Mouse (Mus musculus) gastrocnemius, postnatal 14 days (tissue): ENCODE results near the gene 1700029I15Rik. TPM values are rescaled to one million over a fixed set of nuclear protein-coding genes. Genes with fewer than 3 reads are reported as not detected.

Experiments
- DNase-seq: peaks from one replicate; pipeline ENCODE4 v3.0.0; 2021; ENCODE audit warnings: mixed read lengths
- intact Hi-C: fragments of 180-260 bp; cut with DNase I; formaldehyde crosslinking; loops from one replicate; pipeline ENCODE4 v1.15.1; 2025; ENCODE audit warnings: low total_unique reads
- long read RNA-seq, 2 experiments: library from polyadenylated mRNA; stranded (forward); transcript quantifications; one replicate each; pipeline ENCODE4 v2.0.0; 2021
- total RNA-seq, 2 experiments: library from RNA; stranded (reverse); gene quantifications; 2 replicates each; pipeline ENCODE4 v1.2.3; 2021

1700029I15Rik gene
- under 1 TPM; 0.66 to 0.86 TPM for total RNA-seq
- long read RNA-seq, experiment 1, partial matches to known transcripts = 0 of 1 reads
- long read RNA-seq, experiment 1, other reads (novel, unspliced or antisense) = 0 of 1 reads
- long read RNA-seq, experiment 2 = 0 reads

DNA sequence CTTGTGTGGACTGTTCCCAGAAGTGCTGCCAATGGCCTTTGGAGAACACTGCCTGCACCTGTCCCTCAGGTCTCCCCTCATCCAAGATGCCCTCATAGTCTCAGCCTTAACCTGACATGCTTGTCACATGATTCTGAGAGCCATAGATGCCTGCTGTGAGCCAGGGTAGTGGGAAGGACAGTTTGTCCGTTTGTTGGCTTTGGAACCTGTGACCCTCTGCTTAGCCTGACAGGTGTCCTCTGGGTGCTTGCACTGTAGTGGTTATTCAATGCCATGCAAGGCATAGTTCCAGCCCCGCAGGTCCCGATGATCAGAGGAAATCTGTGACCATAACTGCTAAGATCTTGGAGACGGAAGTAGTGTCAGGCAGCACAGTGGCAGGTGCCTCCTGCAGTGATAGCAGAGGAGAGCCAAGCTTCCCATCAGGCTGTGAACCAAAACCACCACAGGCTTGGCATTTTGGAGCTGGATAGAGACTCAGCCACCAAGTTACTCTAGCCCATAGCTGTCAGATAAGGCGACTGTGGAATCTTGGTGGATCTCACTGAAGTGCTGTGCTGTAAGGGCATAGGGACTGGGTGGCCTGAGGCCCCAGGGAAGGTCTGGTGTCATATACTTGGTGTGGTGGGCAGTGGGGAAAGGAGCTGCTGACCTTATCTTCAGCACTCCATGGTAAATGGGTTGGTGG, at the start of gene 1700029I15Rik:
Gene 1700029I15Rik (plus strand): TSS at position 638 of the 688 bp plus-strand sequence.
- intact Hi-C loops = no loop called here
- no peak for DNase-seq

DNA sequence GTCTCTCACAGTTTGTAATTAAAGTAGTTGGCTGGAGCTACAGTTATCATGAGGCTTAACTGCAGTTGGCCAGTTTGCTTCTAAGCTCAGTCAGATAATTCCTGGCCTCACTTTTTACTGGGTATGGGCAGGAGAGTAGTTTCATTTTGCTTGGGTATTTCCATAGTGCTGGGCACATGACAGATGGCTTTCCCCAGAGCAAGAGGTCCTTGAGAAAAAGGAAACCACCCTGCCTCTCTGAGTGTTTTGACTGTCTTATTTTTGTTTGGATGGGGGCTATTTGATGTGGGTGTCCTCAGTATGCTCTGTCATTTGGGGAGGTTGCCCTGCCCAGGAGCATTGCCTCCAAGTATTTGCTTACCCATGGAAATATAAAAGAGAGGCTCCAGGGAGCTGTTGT, 39.9 kb upstream of the 1700029I15Rik start:
- no peak for DNase-seq
- intact Hi-C loops = no loop called here

DNA sequence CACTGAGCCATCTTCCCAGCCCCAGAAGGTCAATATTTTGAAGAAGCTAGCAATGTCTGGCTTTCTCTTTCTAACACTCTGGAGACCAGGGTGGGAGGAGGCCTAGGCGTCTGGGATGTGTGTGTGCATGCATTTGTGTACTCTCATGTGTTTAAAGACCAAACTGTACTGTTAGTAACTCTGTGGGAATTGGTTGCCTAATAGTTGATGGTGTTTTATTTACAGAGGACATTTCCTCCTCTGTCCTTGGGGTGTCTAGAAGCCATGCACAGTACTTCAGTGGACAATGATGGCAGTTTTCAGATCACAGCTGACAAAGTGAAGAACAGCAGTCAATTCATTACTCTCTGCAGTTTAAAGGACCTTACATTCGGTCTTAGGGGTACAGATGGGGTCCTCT, 35.1 kb upstream of the 1700029I15Rik start:
- no peak for DNase-seq
- intact Hi-C loops = no loop called here

DNA sequence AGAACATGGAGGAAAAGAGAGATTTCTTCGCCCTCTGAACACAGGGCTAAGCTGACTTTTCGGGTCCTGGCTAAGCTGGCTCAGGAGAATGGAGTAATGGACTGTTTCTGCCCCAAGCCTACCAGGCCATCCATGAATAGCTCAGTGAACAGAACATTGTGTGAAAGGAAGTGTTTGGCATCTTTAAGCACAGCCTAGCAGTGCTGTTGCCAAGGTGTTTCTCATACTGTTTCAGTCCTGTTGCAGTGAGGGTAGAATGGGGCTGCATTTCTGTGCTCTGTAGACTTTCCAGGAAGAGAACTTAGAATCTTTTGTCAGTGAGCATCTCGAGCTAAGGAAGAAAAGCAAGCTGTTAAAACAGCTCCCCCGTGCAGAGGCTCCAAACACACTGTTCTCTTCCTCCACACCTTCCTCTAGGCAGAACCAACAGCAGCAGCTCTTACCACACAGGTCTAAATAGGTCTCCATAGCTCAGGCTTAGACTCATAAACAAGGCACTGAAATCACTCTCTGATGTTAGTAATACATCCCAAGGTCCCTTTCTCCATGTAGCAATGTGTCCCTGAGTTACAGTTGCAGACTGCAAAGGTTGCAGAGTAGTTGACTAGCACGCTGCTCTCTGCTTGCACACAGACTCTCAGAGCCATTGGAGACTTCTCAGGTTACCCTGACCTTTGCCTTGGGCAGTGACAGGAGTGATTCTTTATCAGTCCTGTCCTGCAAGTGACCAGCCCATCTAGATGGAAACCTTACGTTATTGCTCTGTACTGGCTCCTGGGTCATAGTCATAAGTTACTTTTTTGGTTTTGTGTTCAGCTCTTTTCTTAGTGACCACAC, 32.5 kb upstream of the 1700029I15Rik start:
- no peak for DNase-seq
- intact Hi-C loops = no loop called here

DNA sequence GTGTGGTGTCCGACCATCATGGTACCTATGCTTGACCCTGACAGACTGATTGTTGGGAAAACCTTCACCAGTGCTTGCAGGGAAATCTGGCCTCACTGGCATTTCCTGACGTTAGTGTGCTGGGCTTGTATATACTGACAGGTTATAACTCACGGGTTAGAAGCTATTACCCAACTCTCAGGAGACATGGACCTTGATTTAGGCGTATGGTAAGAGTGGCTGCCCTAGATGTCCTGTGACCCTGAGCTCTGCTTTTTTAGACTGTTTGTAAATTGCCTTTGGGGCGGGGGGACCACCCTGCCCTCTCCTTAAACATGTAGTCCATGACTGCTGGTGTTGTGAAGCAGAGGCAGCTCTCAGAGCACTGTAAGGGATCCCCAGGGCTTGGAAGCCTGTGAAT, 31.7 kb upstream of the 1700029I15Rik start:
- intact Hi-C loops = no loop called here
- DNase-seq = no peak

DNA sequence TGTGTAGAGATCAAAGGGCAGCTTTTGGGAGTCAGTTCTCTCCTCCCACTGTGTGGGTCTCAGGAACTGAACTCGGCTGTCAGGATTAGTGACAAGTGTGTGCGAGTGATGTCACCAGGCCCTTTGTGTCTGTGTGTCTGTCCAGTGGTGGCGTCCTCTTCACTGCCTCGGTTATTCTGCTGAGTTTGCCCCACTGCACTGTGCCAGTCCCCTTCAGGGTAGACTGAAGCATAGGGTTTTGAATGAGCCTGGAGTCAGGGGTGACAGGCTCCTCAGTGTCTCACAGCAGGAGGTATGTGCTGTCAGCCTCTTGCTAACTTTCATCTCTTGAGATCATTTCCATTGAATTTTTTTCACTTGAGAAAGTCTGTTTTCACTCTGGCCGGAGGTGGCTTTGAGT, 28.9 kb upstream of the 1700029I15Rik start:
- intact Hi-C loops = no loop called here
- DNase-seq = no peak

DNA sequence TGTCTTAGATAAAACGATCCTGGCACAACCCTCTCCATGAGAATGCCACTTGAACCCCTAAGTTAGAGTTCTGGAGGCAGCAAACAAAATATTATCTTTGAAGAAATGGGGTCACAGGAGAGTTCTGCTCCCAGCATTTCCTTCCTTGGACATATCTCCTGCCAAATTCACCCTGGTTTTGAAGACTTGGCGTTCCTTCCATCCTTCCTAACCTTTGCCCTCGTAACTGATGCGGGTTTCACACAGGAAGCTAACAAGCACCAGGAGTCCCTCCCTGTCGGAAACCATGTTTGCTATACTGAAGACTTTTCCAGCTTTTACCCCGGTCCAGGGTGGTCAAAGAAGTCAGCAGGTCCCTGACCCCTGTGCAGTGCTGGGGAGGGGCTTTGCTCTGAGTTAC, 28.1 kb upstream of the 1700029I15Rik start:
- no peak for DNase-seq
- intact Hi-C loops = no loop called here

DNA sequence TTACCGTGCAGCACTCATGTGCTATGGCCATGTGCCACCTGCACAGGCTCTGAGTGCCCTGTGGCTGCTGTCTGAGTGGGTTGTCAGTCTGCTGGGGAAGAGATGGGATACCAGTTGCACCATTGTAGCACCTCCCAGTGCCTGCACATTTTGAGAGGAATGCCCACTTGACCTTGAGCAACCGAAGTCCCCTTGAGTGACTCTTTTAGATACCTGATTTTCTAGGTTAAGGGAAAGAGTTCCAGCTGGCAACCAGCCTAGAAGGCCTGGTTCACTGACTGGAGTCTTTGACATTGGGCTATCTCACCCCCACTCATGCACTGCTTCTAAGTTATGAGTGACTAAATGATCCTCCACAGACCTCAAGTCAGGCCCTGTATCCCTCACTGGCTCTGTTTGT, 23.0 kb upstream of the 1700029I15Rik start:
- DNase-seq = no peak
- intact Hi-C loops = no loop called here

DNA sequence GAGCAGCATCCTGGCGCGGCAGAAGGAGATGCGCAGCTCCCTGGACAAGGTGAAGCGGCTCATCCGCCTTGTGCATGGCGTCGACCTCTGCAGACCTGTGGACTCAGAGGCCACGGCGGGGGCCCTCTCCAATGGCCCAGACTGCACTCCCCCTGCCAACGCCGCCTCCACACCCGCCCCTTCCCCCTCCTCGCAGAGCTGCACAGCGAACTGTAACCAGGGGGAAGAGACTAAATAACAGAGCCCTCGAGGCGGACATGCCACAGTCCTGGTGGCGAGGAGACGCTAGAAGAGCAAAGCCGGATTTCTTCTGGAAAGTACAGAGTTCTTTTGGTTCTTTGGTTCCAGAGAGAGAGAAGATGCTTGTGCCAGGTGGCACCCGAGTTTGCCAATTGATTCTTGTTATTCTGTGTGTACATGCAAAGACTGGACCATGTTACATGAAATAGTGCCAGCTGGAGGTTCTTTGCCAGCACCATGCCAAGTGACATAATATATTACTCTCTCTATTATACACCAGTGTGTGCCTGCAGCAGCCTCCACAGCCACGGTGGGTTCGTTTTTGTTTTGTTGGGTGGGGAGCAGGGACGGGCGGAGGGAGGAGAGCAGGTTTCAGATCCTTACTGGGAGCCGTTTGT, 22.0 kb upstream of the 1700029I15Rik start:
- no peak for DNase-seq
- intact Hi-C loops = no loop called here

DNA sequence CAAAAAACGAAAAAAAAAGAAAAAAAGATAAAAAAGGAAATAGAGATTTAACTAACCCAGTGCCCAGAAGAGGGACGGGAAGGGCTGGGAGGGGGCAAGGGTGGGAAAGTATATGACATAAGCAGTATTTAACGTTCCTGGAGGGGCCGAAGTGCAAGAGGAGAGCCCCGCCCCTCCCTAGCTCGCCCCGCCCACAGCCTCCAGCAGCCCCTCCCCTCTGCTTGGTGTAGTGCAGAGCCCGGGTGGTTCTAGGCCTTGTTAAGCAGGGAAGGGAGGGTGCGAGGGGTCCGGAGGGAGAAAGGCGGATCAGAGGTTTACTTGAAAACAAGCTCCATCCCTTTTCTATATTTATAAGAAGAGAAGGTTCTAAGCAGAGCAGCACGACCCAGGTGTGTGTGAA, 21.4 kb upstream of the 1700029I15Rik start:
- intact Hi-C loops = no loop called here

DNA sequence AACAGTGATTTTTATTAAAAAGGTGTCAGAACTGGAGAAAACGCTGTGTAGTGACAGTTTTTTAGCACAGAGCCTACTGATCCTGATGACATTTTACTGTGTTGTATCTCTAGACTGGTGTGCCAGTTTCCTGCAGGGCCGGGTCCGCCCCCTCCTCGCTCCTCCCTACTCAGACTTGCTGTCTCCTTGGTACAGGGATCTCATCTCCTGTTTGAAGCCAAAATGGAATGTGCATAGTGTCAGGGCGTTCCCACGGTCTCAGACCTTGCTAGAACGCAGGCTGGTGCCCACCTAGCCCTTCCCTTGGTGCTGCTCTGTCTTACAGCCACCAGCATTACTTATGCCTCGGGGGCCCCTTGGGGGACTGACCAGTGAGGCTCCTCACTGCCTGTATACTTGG, 20.5 kb upstream of the 1700029I15Rik start:
- intact Hi-C loops = no loop called here
- DNase-seq = no peak

More for the DNA sequence above, 21.4 kb upstream of the 1700029I15Rik start:
- DNase-seq = no peak

DNA sequence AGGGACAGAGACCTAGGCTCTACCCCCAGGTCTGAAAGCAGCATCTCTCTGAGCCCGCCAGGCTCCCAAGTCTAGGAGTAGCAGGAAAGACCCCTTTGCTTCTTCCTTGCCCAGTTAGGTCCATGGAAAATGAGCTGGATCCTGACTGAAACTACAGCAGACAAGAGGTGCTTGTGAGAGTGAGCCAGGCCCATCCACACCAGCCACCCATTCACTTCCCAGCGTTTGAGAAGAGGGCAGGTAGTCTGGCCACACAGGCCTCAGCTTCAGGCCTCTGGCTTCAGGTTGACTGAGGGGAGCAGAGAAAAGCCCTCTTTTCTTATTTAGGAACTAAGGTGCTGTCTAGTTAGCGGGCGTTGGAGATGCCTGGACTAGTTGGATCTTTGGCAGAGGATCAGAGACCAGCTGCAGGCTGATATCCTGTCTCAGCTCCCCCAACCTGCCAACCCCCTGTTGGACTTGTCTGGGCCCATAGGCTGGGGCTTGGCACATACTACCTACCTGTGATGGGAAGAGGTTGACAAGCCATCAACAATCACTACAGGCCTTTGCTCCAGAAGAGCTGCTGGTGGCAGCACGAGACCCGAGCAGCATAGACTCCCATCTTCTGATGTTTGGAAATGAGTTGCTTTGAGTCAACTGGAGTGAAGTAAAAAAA, 19.6 kb upstream of the 1700029I15Rik start:
- DNase-seq = no peak
- intact Hi-C loops = no loop called here

DNA sequence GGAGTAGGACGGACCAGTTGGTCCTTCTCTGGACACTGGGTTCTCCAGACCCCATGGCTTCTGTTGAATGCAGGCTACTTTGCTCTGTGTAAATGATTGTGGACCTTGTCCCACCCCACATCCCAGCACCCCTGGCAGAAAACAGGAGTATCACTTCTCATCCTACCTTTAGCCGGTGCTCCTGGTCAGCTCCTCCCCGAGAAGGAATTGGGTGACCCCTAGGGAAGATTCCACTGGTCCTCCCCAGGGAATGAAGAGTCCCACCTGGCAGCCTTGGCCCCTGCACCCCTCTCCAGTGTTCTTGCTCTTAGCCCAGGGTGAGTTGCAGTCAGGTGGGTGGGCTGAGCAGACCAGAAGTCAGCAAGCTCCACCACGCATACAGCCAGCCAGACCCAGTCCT, 18.3 kb upstream of the 1700029I15Rik start:
- intact Hi-C loops = no loop called here
- peak; percentile 2 for DNase-seq

DNA sequence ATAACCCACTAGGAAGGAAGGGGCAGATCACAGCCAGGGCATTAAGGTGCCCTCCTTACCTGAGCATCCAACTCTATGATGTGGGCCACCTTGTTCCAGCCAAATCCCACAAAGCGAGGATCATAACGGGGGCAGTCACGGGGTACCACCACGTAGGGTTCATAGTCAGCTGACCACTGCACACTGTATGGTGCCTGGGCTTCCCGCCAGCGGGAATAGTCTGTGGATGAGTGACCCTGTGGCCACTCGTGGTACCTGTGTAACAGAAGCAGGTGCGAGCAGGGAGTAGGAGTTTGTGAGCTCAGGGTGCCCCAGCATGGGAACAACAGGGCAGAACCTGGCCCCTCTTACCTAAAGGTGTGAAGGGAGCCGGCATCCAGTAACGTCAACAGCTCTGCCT, 16.8 kb upstream of the 1700029I15Rik start:
- no peak for DNase-seq
- intact Hi-C loops = no loop called here

DNA sequence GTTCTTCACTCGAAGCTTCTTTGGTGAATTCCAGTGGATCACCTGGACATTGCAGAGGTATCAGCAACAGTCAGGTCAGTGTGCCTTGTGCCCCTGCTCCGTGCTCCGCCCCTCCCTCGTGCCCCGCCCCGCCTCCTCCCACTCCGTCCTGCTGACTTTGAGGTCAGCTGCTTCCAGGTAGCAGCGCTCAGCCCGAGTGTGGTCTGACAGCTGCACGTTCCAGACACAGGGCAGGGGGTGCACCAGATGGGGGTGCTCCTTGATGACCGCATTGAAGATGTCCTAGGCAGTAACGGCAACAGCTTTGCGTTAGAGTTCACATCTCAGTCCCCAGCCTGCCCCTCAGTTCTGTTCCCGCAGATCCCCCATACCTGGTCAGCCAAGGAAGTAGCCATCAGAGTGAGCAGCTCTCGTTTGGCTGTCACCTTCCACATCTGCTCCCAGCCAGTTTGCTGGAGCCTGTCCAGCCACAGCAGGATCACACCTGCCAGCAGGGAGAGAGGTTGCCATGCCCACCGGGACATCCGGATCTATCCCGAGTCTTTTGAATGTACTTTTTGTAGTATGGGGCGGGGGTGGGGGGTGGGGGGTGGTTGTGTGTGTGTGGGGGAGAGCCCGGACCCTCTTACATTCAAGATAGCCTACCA, 14.8 kb upstream of the 1700029I15Rik start:
- no peak for DNase-seq
- intact Hi-C loops = no loop called here

DNA sequence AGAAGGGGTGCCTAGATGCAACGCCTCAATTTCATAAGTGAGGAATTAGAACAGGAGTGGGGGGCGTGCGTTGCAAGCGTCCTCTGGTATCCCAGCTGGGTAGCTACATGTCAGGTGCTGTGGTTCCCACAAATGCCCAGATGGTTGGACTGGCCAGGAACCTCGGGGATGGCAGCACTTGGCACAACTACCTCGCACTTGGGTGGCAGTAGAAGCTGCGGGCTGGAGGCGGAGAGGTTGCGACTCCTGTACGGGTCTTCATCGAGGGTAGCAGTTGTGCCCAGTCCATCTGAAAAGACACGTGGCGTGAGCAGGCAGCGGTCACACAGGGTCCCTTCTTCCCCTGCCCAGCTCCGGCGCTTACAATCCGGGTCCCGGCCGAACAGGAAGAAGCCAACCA, 12.0 kb upstream of the 1700029I15Rik start:
- no peak for DNase-seq
- intact Hi-C loops = loop anchor here (5.0 kb wide), 1 partner anchor 67 kb away; no protein-coding TSS in a partner anchor

DNA sequence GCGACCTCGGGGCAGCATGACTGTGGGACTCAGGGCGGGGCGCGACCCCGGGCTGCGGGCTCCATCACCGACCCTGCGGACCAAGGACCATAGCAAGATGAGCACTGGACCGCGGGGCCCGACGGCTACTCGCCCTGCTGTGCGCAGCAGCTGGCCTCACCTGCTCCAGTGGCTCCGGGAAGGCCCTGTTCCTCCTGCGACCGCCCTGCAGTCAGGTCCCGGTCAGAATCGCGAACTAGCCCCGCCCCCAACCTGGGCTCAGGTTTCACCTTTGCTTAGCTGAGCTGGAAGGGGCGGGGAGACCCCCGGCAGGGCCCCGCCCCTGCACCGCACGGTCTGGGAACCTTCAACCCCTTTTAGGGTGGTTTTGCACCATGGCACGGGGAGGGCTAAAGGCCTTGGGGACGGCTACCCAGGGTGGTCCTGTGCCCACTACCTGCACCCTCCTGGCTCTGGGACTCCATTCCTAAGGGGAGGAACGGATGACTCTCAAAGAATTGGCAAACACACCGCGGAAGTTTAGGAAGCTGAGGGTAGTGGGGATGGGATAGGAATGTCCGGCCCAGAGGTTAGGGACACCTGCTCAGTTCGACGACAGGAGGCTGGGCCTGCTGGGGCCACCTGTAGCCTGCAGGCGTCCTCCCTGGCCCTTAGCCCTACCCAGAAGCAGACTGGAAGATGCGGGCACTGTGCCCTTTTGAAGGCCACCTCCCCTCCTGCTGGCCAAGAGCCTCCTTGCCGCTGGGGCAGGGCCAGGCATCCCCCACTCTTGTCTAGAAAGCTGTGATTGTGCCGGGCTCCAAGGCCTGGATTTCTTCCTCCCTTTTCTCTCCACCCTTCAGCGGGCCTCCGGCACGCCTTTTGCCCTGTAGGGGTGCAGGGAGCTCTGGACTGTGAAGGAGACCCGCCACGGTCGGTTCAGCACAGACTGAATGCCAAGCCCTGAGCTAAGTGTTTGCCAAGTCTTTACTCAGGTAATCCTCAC, 11.2 kb upstream of the 1700029I15Rik start:
- intact Hi-C loops = loop anchor here (5.0 kb wide), 1 partner anchor 66 kb away; no protein-coding TSS in a partner anchor
- no peak for DNase-seq
